Mouse (Mus musculus): ENCODE measurements at regions not wholly inside any gene's neighbourhood (a gene's known extent, or its start where the extent isn't known, plus 50 kb on each side); places are given as distances from the start of the nearest gene placed in this dataset.
A peak's percentile ranks its signal among the peaks of the same experiment; 100 is the strongest.

- DNase-seq (ENCODE audit: low spot score), result no peak
Observed at GRCm38 (mm10) chr15:102776218-102776850, 54.4 kb upstream of the Calcoco1 start.

DNA sequence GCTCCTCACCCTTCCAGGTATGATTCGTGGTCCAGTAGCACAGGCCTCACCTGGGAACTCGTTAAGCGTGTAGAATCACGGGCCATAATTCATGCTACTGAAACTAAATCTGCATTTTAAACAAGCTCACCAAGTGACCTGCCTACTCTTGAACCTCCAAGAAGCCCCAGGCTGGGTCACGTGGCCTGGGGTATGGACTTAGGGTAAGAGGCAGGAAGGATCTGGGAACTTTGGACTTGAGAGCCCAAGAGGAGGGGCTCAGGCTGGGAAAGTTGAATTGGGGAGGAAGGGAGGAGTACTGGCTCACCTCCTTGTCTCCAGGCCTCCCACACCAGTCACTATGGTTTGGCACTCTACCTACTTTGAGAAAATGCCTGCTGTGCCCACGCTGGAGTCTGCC, 58.6 kb upstream of the Calcoco1 start:
- DNase-seq (ENCODE audit: low spot score), result no peak

- DNase-seq (ENCODE audit: low spot score), result no peak
Observed at GRCm38 (mm10) chr15:102782988-102783799, 61.2 kb upstream of the Calcoco1 start.

DNA sequence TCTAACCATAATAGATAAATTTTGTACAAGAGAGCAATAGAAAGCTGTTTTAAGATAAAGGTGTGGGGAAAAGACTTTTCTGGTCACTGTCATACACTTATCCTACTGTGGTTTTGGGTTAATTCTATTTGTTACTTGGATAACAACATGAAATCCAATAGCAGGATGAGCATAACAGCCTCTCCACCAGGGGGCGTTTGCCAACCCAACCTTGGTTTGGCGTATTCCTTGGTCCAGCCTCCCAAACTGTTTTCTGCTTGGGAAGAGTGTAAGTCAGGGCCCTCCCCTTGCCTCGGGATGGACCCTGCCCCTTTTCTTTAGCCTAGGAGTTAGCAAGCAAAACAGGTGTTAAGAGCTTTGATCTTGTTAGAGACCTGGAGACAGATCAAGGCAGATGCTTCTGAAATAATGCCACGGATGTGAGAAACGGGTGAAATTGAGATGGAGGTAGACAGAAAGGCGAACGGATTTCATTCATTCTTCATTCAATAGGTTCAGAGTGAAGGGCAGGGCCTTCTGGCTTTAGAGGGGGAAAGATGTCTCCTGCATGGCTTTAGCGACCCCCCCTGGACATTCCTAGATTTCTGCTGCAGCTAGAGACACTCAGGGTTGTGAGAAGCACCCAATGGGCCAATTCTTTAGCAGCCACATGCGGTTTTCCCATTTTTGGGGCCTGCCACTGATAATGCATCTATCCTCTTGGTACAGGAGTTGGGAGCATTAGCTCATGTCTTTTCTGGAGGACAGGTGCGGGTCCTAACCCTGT, 63.3 kb upstream of the Calcoco1 start:
- DNase-seq (ENCODE audit: low spot score), result peak; percentile 47

GRCm38 (mm10) chr15:102788846-102789518, 67.0 kb upstream of the Calcoco1 start:
- no peak for DNase-seq (ENCODE audit: low spot score)

GRCm38 (mm10) chr15:102797020-102797618, 75.1 kb upstream of the Calcoco1 start:
- no peak for DNase-seq (ENCODE audit: low spot score)

DNA sequence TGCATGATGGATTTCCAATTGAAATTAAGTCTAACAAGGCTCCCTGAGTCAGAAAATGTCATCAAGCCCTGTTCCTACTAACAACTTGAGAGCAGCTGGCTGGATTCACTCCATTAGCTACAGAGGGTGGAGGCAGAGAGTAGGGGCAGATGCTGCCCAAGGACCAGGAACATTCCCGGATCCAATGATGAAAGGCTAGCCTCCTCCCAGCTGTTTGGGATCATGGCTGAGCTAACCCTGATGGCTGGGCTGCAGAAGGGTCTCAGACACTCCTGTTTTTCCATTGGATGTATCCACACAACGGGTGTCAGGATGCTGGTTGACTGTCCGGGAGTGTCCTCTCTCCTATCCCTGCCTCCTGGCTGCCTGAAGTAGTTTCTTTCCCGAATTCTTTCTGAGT, 78.1 kb upstream of the Calcoco1 start:
- no peak for DNase-seq (ENCODE audit: low spot score)

DNA sequence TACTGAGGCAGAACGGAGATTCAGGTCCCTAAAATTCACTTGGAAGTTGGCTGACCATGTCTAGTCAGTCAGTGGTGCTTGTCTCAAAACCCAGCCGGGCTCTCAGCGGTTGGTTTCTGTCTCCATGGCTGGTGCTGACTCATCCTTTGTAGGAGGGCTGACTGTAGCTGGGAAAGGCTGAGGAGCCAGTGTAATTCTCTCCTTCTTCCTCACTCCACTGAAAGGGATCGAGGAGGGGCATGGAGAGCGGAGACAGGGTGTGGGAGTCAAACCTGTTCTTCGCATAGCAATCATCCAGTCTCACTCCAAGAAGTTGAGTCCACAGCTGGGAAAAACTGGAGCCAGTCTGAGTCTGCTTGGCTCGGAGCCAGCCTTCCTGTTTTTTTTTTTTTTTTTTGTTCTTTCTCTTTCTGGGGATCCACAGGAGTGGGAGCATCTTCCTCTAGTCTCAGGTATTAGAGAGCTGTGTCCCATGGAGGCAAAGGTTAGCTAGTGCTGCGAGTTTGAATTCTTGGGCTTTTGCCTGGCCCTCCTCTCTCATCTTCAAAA, 80.4 kb upstream of the Calcoco1 start:
- DNase-seq (ENCODE audit: low spot score), result peak; percentile 21

DNA sequence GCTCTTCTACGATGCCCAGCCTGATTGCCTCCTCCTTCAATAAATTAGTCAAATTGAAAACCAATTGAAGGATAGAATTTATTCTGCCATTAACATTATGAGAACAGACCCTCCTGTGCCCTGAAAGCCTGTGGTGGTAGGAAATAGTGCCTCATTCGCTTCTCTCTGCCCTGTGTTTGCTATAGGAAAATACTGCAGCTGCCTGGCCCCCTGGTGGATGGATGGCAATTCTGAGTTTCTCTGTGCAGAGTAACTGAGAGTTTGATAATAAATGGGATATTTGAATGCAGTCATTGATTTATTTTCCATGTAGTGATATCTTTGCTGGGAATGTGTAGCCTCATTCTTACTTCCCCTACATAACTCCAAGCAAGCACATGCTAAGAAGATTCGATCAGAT, 85.4 kb upstream of the Calcoco1 start:
- DNase-seq (ENCODE audit: low spot score), result peak; percentile 10

DNA sequence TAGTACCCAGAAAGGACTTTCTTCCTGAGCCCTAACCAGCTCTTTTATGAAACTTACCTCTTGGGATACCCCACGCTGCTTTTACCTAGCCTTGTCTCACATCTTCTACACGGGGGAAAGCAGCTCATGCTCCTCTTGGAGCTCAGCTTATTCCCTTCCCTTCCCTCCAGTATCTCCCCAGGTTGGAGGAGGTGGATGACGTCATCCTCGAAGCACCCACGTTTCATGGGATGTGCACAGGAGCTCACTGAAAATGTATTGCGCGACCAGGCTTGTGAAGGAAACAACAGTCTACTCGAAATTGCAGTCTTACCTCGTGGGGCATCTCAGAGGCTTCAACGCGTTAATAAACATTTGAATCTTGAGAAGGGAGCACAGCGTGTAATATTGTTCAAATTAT, 97.2 kb upstream of the Calcoco1 start:
- no peak for DNase-seq (ENCODE audit: low spot score)

DNA sequence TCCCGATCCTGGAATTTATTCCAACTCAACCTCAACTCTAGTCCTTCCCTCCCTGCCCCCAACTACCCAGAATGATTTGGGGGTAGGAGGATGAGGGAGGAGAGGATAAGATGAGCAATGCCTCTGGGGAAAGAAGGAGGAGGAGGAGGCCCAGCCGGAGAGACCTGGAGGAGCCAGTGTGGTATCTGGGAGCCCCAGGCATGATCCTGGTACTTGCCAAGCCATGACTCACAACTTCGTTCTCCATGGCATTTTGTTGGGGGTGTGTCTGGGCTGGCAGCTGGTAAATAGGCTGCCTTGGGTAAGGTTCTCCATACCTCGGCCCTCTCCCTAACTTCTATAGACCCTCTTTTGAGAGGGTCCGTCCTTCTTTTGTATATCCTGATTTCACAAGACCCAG, 81.2 kb upstream of the Hoxc13 start:
- DNase-seq (ENCODE audit: low spot score), result no peak

DNA sequence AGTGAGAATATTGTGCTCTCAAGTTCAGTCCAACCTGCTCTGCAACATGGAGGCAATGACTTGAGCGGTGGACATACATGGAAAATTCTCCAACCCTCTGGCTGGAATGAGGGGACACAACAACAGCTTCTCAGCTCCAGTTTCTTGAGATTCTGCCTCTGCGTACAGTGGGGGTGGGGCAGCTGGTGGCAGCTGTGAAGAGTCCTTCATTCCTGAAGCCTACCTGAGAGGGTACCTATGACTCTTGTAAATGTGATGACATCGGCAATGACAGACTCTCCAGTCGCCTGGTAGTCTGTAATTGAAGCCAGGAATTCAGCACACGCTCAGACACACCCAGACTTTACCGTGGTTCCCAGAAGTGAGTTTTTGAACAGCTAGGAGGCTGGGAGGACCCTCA, 58.5 kb upstream of the Hoxc13 start:
- no peak for DNase-seq (ENCODE audit: low spot score)

- DNase-seq (ENCODE audit: low spot score), result no peak
Observed at GRCm38 (mm10) chr15:102866788-102867187, 54.1 kb upstream of the Hoxc13 start.

All from ovary, postnatal 14 days (tissue).